ENCODE assay signal across 8 mouse cellular contexts in the genomic region with DNA sequence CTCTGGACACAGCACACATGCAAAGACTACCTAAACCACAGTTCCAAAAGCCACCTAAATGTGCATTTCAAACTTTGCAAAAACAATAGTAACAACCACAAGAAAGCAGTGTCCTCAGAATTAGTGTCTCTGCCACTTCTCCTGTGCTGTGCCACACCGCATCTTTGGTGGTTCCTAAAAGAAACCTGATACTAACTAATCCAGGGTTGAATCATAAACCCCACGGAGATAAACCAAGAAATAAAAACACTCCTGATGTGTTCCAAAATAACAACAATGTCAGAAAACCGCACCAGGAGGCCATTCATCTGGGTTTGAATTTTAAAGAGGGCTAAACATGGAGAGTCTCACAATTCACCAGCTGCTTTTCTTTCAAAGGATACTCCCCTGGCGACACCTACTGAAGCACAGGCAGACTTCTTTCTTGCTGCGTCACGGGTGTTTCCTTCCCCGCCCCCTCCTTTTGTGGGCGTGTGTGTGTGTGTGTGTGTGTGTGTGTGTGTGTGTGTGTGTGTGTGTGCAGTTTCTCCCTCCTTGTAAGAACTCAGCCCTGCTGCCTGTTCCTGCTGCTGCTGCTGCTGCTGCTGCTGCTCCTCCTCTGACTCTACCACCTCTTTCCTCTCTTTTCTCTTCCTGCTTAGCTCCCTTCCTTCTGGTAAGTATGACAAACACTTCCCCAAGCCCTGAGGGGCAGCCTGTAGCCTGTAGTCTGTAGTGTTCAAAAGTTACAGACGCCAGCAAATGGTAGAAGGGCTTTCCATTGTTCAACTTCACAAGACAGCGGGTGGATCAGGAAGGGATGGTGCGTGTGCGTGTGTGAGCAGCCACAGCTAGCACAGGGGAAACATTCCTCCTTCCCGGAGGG. TPM values are rescaled to one million over a fixed set of nuclear protein-coding genes. Genes with fewer than 3 reads are reported as not detected.
A peak's percentile ranks its signal among the peaks of the same experiment; 100 is the strongest.
DNase-seq lines count a peak whose midpoint lies in the region; ATAC-seq and TF ChIP-seq lines count a peak whose summit lies in the region.

A gene (plus strand): TSS at position 460 of the 865 bp plus-strand sequence.

- peaks cover 23% of the 10 kb centered on the region for H3K4me1 ChIP-seq in forebrain, embryonic 10.5 days
- H3K4me1 ChIP-seq in heart, embryonic 13.5 days = peaks cover 54% of the 10 kb centered on the region
- peaks cover 20% of the 10 kb centered on the region for H3K4me1 ChIP-seq in kidney, embryonic 16.5 days (ENCODE audit: insufficient read depth, low read length)
- H3K4me1 ChIP-seq in liver, embryonic 15.5 days (replicated peaks) = no peaks in the 10 kb centered on the region
- H3K4me1 ChIP-seq in testis, adult 2 months (ENCODE audit: control insufficient read depth, insufficient read depth, low read length) = peaks cover 4% of the 10 kb centered on the region; the same call in 1 of the 2 replicates

- H3K9me3 ChIP-seq in forebrain, embryonic 10.5 days = no peaks in the 10 kb centered on the region
- no peaks in the 10 kb centered on the region for H3K9me3 ChIP-seq in heart, embryonic 13.5 days
- H3K9me3 ChIP-seq in kidney, embryonic 16.5 days (ENCODE audit: low read length) = no peaks in the 10 kb centered on the region
- H3K9me3 ChIP-seq in liver, embryonic 15.5 days (replicated peaks) = no peaks in the 10 kb centered on the region

- no peak for TF ChIP-seq POLR2A in testis, adult 2 months (IDR thresholded peaks at IDR 0.05; ENCODE audit: control insufficient read depth, low read depth, low read length)

- peak within 1 kb of the TSS; percentile 44 for H3K4me3 ChIP-seq in forebrain, embryonic 10.5 days
- peak within 1 kb of the TSS; percentile 61 for H3K4me3 ChIP-seq in heart, embryonic 13.5 days
- H3K4me3 ChIP-seq in kidney, embryonic 16.5 days (ENCODE audit: low read length) = peak within 1 kb of the TSS; percentile 32
- no peak within 1 kb of the TSS for H3K4me3 ChIP-seq in liver, embryonic 15.5 days (replicated peaks)
- H3K4me3 ChIP-seq in testis, adult 2 months (ENCODE audit: control insufficient read depth, low read depth, low read length) = no peak within 1 kb of the TSS

- peak; percentile 21 for DNase-seq in ovary, adult 18-20 months (ENCODE audit: low spot score)
- no peak for DNase-seq in ovary, postnatal 10 days (ENCODE audit: low spot score)
- DNase-seq in forebrain, embryonic 10.5 days (ENCODE audit: extremely low spot score, low spot score) = peak; percentile 77
- peak; percentile 73 for DNase-seq in neural tube, embryonic 10.5 days (ENCODE audit: extremely low spot score, low spot score)

- WGBS in forebrain, embryonic 10.5 days = 15% methylated on average over 13 of the region's 13 CpGs
- 12% methylated on average over 13 of the region's 13 CpGs for whole genome bisulfite sequencing in heart, embryonic 13.5 days
- WGBS in kidney, embryonic 16.5 days = 10% methylated on average over 13 of the region's 13 CpGs
- 13% methylated on average over 13 of the region's 13 CpGs for WGBS in liver, embryonic 15.5 days (ENCODE audit: insufficient replicate concordance)

- ATAC-seq in heart, embryonic 13.5 days (ENCODE audit: extremely low read depth, insufficient number of reproducible peaks, low FRiP score, low TSS enrichment) = no peak
- ATAC-seq in kidney, embryonic 16.5 days (ENCODE audit: low FRiP score, low TSS enrichment) = peak; percentile 89
- ATAC-seq in liver, embryonic 15.5 days (ENCODE audit: insufficient read depth) = peak; percentile 47; the same call in 1 of the 2 replicates

- H3K4me2 ChIP-seq in heart, embryonic 13.5 days = peak within 1 kb of the TSS; percentile 69
- peak within 1 kb of the TSS; percentile 51 for H3K4me2 ChIP-seq in kidney, embryonic 16.5 days (replicated peaks; ENCODE audit: low read depth, low read length)
- peak within 1 kb of the TSS; percentile 41; the same call in 1 of the 2 replicates for H3K4me2 ChIP-seq in liver, embryonic 15.5 days

- H3K27ac ChIP-seq in forebrain, embryonic 10.5 days = peak within 1 kb of the TSS; percentile 87
- peak within 1 kb of the TSS; percentile 99 for H3K27ac ChIP-seq in heart, embryonic 13.5 days (replicated peaks)
- peak within 1 kb of the TSS; percentile 85 for H3K27ac ChIP-seq in kidney, embryonic 16.5 days (ENCODE audit: low read length)
- H3K27ac ChIP-seq in liver, embryonic 15.5 days (replicated peaks) = no peak within 1 kb of the TSS
- H3K27ac ChIP-seq in testis, adult 2 months (ENCODE audit: control insufficient read depth, insufficient read depth, low read depth, low read length) = peak within 1 kb of the TSS; percentile 72

- H3K9ac ChIP-seq in heart, embryonic 13.5 days = peak within 1 kb of the TSS; percentile 86
- H3K9ac ChIP-seq in kidney, embryonic 16.5 days (replicated peaks; ENCODE audit: low read length) = peak within 1 kb of the TSS; percentile 68
- H3K9ac ChIP-seq in liver, embryonic 15.5 days = no peak within 1 kb of the TSS

- no peaks in the 10 kb centered on the region for H3K36me3 ChIP-seq in forebrain, embryonic 10.5 days (replicated peaks)
- peaks cover 17% of the 10 kb centered on the region for H3K36me3 ChIP-seq in heart, embryonic 13.5 days
- H3K36me3 ChIP-seq in kidney, embryonic 16.5 days (ENCODE audit: insufficient read depth, low read length) = no peaks in the 10 kb centered on the region
- H3K36me3 ChIP-seq in liver, embryonic 15.5 days (replicated peaks) = no peaks in the 10 kb centered on the region
- H3K36me3 ChIP-seq in testis, adult 2 months (ENCODE audit: control insufficient read depth, insufficient read depth, low read length) = no peaks in the 10 kb centered on the region

- no peaks in the 10 kb centered on the region for H3K27me3 ChIP-seq in forebrain, embryonic 10.5 days (ENCODE audit: poor library complexity, severe bottlenecking)
- no peaks in the 10 kb centered on the region for H3K27me3 ChIP-seq in heart, embryonic 13.5 days (replicated peaks)
- H3K27me3 ChIP-seq in kidney, embryonic 16.5 days (ENCODE audit: insufficient read depth, low read length) = no peaks in the 10 kb centered on the region
- no peaks in the 10 kb centered on the region for H3K27me3 ChIP-seq in liver, embryonic 15.5 days
- H3K27me3 ChIP-seq in testis, adult 2 months (ENCODE audit: control insufficient read depth, insufficient read depth, low read length) = no peaks in the 10 kb centered on the region

- no peak for TF ChIP-seq CTCF in testis, adult 2 months (IDR thresholded peaks at IDR 0.05; ENCODE audit: control insufficient read depth, insufficient read depth, insufficient replicate concordance, low read depth, low read length)

RNA-seq across cellular contexts. Expression of the gene that starts here (rescaled TPM):
- 1.1 and 1.3 TPM in 2 replicates for polyA plus RNA-seq in forebrain, embryonic 10.5 days (2016; fragmentation: Nextera tagmentation; extraction: Ambion mirVana)
- 32.5 and 33.2 TPM in 2 replicates for polyA plus RNA-seq in heart, embryonic 13.5 days (2015; fragmentation: Nextera tagmentation; extraction: Ambion mirVana)
- polyA plus RNA-seq in kidney, embryonic 16.5 days (2015; fragmentation: Nextera tagmentation; extraction: Ambion mirVana) = 0.91 and 1.1 TPM in 2 replicates
- polyA plus RNA-seq in liver, embryonic 15.5 days (2015; fragmentation: Nextera tagmentation; extraction: Ambion mirVana) = 0.22 and 0.23 TPM in 2 replicates
- 0.53 and 0.61 TPM in 2 replicates for polyA plus RNA-seq in testis, adult 2 months (2012; rRNA removed)

Comparison
In these comparisons a context has a peak if more than half of its experiments do, and no peak if none do; other contexts are left out.
1. RNA of the gene that starts here (polyA plus RNA-seq): 32.5 to 33.2 TPM in heart, embryonic 13.5 days; 1.1 to 1.3 TPM in forebrain, embryonic 10.5 days, 0.91 to 1.1 TPM in kidney, embryonic 16.5 days, 0.53 to 0.61 TPM in testis, adult 2 months and 0.22 to 0.23 TPM in liver, embryonic 15.5 days; every median in the first group is over 10 times any median in the second.
2. Peak in ATAC-seq and H3K4me2 ChIP-seq in liver, embryonic 15.5 days; RNA of the gene not detected or under 1 TPM.
3. H3K4me3 ChIP-seq: peak in forebrain, embryonic 10.5 days (single experiment), heart, embryonic 13.5 days (single experiment) and kidney, embryonic 16.5 days (single experiment); none in liver, embryonic 15.5 days (single experiment) and testis, adult 2 months (single experiment).
4. Peak in every context shown above with its lines, with median percentiles within 50 percentile points of each other: H3K4me2 ChIP-seq.